Mouse (Mus musculus) urinary bladder, postnatal 10 days (tissue): Measurements from ENCODE around the gene Olfr1151.

Experiments
- DNase-seq: peaks from one replicate; pipeline ENCODE4 v3.0.0; 2022; ENCODE audit warnings: low spot score

Olfr1151 gene

DNA sequence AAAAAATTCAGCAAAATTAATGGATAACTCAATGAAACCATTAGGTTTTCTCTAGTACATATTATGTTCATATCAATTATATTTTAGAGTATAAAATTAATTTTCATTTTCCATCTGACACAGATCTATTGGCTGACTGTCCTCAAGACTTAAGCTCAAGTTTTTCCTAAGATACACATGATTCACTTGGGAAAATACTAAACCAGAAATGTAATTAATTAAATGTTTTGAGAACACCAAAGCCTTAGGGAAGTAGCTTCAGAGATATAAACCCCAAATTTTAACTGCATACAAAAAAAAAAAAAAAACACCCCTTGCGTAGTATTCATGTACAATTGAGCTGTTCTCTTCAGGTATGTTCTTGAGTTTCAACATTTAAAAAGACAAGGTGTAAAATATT, at the start of gene Olfr1151:
TSS of gene Olfr1151 (plus strand) at position 301 of the 400 bp plus-strand sequence.
- DNase-seq = no peak

DNA sequence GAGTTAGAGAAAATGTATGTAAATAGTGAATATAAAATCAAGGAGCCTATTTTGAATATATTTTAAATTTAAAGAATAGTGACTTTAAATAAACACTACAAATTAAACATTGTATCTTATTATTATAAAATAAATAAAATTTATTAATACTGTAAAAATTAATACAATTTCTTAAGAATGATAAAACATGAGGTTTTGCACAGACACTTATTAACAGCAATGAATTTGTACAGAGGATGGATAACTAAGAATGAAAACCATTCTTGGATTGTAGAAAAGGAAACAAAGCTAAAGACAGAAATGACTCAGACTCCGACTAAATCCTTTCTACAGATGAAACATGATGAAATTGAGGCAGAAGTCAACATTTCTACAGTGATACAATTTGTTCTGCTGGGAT, 46.1 kb upstream of the Olfr1151 start, which contains the start of gene Olfr1145:
TSS of gene Olfr1145 (plus strand) at position 301 of the 400 bp plus-strand sequence.
- no peak for DNase-seq

DNA sequence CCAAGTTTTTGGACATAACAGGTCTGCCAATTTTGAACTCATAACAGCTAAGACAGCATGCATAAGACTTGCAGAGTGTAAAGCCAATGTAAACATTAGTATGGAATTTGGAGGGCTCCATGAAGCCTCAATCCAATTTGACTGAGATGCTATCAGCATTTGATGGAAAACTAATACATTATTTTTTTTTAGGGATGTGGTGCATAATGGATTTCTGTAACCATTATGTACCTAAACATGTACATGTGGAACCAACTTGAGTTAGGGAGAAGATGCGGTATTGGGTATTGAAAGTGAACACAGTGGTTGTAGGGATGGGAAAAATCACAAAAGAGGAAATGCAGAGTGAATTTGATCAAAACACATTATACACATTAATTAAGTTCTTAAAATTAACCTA, 25.4 kb upstream of the Olfr1151 start, which contains the start of gene Olfr1148:
TSS of gene Olfr1148 (plus strand) at position 301 of the 400 bp plus-strand sequence.
- DNase-seq = no peak

DNA sequence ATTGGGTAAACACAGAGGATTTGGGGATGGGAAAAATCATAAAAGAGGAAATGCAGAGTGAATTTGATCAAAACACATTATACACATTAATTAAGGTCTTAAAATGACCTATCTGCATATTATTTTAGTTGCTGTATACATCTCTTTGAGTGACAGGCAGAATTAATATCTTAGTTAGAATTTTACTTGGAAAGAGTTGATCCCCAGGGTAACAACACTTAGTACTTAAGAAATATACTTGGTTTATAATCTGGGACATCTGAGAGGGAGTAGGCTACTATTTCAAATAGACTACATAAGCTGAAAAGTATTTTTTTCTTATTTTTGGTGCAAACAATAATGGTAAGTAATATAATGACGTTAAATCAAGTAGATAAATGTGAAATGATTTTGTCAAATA, 12.0 kb upstream of the Olfr1151 start, which contains the start of gene Olfr1150-ps1:
TSS of gene Olfr1150-ps1 (plus strand) at position 301 of the 400 bp plus-strand sequence.
- DNase-seq = no peak

DNA sequence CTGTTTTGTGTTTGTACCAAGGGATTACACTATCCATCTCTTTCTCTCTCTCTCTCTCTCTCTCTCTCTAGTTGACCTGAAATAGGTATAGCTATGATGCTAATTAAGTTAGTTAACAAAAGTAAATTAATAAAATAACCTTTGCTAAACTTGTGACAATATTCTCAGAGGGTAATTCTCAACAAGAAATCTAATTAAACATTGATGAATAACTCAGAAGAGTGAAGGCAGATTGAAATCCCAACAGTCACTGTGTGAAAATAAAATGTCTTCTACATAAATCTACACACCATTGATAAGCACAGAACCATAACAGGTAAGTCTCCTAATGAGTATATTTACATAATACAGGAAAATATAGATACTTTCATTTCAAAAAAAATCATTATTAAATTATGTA, 10.5 kb downstream of the Olfr1151 start, which contains the start of gene Olfr1152:
TSS of gene Olfr1152 (plus strand) at position 301 of the 400 bp plus-strand sequence.
- DNase-seq = no peak

DNA sequence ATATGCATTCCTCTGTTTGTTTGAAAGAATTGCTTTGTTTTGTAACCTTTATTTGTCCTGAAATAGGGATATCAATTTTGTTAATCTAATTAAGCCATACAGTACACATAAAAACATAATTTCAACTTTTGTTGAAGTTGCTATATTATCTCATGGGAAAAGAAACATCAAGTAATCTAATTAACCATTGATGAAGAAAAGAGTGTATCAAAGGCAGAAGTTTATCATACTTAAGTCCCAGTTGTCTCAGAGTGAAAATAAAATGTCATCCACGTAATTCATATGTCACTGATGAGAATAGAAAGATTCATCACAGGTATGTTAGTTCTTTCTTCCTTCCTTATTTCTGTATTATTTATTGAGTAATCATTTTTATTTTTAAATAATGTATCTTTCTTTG, 39.0 kb downstream of the Olfr1151 start, which contains the start of gene Olfr1153:
TSS of gene Olfr1153 (plus strand) at position 301 of the 400 bp plus-strand sequence.
- no peak for DNase-seq

DNA sequence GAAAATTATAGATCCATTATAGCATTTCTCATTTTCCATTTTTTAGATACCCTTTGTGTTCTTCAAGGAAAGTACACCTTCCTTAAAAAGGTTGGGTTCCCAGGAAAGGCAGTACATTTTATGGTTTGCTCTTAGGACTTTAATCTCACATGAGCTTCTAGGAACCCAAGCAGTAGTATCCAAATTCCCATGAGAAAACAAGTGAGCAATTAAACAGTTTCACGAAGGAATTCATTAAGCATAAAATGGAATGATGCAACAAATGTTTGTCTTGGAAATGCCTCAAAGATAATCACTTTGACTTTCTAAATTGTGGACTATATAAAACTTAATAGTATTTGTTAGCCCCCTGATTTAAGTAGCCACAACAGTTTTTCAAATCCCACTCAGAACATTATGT, 49.4 kb downstream of the Olfr1151 start, which contains the start of gene Olfr1154:
TSS of gene Olfr1154 (minus strand) at position 101 of the 400 bp plus-strand sequence.
- DNase-seq = no peak
